Mouse (Mus musculus) limb, embryonic 14.5 days (tissue): ENCODE measurements around the gene Fbxl14. TPM values are rescaled to one million over a fixed set of nuclear protein-coding genes. Genes with fewer than 3 reads are reported as not detected.
A peak's percentile ranks its signal among the peaks of the same experiment; 100 is the strongest.

Experiments used
- ATAC-seq: fragments of 200-750 bp; cut with Nextera tagmentation; 2 replicates; pipeline ENCODE4 v1.8.0; 2017; ENCODE audit warnings: low read depth, moderate number of reproducible peaks, moderate TSS enrichment; ENCODE audit not compliant: low FRiP score
- DNase-seq: peaks from one replicate; pipeline ENCODE4 v3.0.0-alpha.2; 2015; ENCODE audit warnings: low spot score
- H3K27ac ChIP-seq: fragments of 300-500 bp; sonication (generic); replicated peaks from 2 replicates; pipeline ENCODE4 v1.5.1; 2014; ENCODE audit warnings: low read depth, mild to moderate bottlenecking, low read length, moderate library complexity, mixed read lengths
- H3K27me3 ChIP-seq: fragments of 300-500 bp; sonication (generic); 2 replicates; pipeline ENCODE4 v1.6.1; 2014; ENCODE audit warnings: low read length, mixed read lengths; ENCODE audit not compliant: control insufficient read depth, insufficient read depth
- H3K36me3 ChIP-seq: fragments of 300-500 bp; sonication (generic); 2 replicates; pipeline ENCODE4 v1.6.1; 2014; ENCODE audit warnings: mild to moderate bottlenecking, low read length, moderate library complexity, mixed read lengths; ENCODE audit not compliant: control insufficient read depth, insufficient read depth
- H3K4me1 ChIP-seq: fragments of 300-500 bp; sonication (generic); 2 replicates; pipeline ENCODE4 v1.6.1; 2014; ENCODE audit warnings: antibody characterized with exemption, low read length, mixed read lengths; ENCODE audit not compliant: control insufficient read depth, insufficient read depth
- H3K4me2 ChIP-seq: fragments of 300-500 bp; sonication (generic); replicated peaks from 2 replicates; pipeline ENCODE4 v1.6.1; 2014; ENCODE audit warnings: low read depth, mild to moderate bottlenecking, low read length, moderate library complexity; ENCODE audit not compliant: severe bottlenecking
- H3K4me3 ChIP-seq: fragments of 300-500 bp; sonication (generic); replicated peaks from 2 replicates; pipeline ENCODE4 v1.5.1; 2014; ENCODE audit warnings: low read length
- H3K9ac ChIP-seq: fragments of 300-500 bp; sonication (generic); 2 replicates; pipeline ENCODE4 v1.6.1; 2014; ENCODE audit warnings: mild to moderate bottlenecking, low read depth, low read length, moderate library complexity; ENCODE audit not compliant: severe bottlenecking
- H3K9me3 ChIP-seq: fragments of 300-500 bp; sonication (generic); 2 replicates; pipeline ENCODE4 v1.6.1; 2016; ENCODE audit warnings: low read length; ENCODE audit not compliant: control insufficient read depth
- POLR2A ChIP-seq: fragments of 200-500 bp; IDR thresholded peaks from 2 replicates; pipeline ENCODE4 v1.8.0; 2012; ENCODE audit warnings: inconsistent platforms, mild to moderate bottlenecking, moderate library complexity, borderline replicate concordance; ENCODE audit not compliant: insufficient read depth, insufficient read length; ENCODE audit errors: extremely low read depth
- WGBS: fragments of 180-500 bp; shearing (Covaris S2); extraction: QIAGEN DNeasy Blood & Tissue Kit; methylation state at CpG from one replicate; pipeline ENCODE4 v1.1.7; 2014; 5-methylcytosine and 5-hydroxymethylcytosine counted together
- polyA plus RNA-seq, 2 experiments: library from polyadenylated mRNA; depleted of rRNA in 1 of 2; stranded (reverse) in 1 of 2; unstranded in 1 of 2; fragments of >200 nt; fragmentation: Nextera tagmentation in 1 of 2; extraction: Ambion mirVana in 1 of 2; gene quantifications; 2 replicates each; pipeline versions ENCODE4 v1.2.1 to v1.2.3; 2012 to 2014

Fbxl14 gene
- polyA plus RNA-seq, 2 experiments = 6.4 to 39.1 TPM

DNA sequence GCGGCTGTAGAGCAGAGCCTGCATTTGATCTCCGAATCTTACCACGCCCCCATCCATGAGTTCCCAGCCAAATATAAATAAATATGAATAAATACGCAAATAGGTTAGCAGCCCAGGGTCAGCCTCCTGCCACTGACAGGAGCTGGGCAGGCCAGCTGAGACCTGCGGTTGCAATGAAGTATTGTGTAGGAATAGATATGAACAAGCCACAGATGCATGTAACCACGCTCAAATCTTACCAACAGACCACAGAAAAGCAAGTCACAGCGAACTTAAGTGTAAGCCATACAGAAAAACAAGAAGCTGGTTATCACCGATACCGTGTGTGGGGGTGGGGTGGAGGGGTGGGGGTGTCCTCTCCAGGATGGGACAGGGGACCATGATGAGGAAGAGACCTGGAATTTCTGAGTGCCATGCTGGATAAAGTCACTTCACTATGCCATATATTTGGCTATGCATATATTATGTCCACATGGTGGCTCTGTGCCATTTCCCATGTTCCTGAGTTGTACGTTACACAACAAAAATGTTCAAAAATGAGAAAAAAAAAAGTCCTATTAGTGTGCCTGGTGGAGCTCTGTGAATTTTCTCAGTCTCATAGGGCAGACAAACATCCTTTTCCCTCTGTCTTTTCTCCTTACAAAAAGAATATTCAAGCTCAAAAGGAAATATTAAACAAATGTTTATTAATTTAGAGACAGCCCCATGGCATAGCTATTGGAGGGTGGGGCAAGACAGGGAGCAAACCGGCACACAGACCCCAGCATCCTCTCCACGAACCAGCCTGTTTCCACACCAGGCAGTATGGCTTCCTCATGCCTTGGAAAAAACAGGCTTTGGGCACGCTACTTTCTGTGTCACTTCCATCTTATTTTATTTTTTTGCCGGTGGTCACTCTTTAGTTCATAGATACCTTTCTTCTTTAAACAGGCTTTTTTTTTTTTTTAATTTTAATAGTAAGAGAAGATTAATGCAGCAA lies 28.2 kb upstream of the Fbxl14 start:
- peak overlapping the region; percentile 52; the same call in 1 of the 2 replicates for H3K9ac ChIP-seq
- DNase-seq (no peak), ATAC-seq (no peak)
- 30% methylated on average over 14 of the region's 14 CpGs for WGBS
- H3K36me3 ChIP-seq = no peaks in the 10 kb centered on the region
- H3K4me2 ChIP-seq = peak overlapping the region; percentile 74
- peaks cover 13% of the 10 kb centered on the region for H3K4me1 ChIP-seq
- no peak for TF ChIP-seq POLR2A
- H3K9me3 ChIP-seq = no peaks in the 10 kb centered on the region
- peak overlapping the region; percentile 36 for H3K4me3 ChIP-seq
- H3K27me3 ChIP-seq = 0 out of 2 replicates have a peak, but pooled peaks cover 5% of the 10 kb centered on the region
- no peak overlapping the region for H3K27ac ChIP-seq

DNA sequence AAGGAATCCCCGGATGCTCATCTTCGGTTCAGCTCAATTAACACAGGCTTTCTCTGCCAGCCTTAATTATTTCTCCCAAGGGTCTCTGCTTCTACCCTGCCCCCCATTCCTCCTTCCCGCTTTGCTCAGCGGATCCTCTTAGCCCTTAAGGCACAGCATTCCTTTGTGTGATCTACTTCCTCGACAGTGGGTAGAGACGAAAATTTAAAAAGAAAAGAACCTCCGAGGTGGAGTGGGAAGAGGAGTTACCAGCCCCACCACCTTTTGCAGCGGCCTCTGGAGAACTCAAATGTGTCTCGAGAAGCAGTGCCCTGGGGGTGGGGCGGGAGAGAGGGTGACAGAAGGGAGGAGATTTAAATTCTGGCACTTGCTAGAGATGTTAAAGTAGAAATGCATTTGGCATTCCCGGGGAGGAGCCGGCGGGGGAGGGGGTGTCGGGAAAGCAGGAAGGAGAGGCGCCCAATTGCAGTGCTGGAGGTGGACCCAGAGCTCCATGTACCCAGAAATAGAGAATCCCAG lies 27.4 kb upstream of the Fbxl14 start:
- H3K36me3 ChIP-seq = no peaks in the 10 kb centered on the region
- under 1% methylated on average over 15 of the region's 15 CpGs for WGBS
- no peaks in the 10 kb centered on the region for H3K9me3 ChIP-seq
- no peak; the same call in 1 of the 2 replicates for ATAC-seq
- H3K4me2 ChIP-seq = peak overlapping the region; percentile 74
- peaks cover 13% of the 10 kb centered on the region for H3K4me1 ChIP-seq
- H3K27me3 ChIP-seq = 0 out of 2 replicates have a peak, but pooled peaks cover 5% of the 10 kb centered on the region
- peak overlapping the region; percentile 36 for H3K4me3 ChIP-seq
- peak; percentile 60 for DNase-seq
- peak overlapping the region; percentile 52 for H3K9ac ChIP-seq
- no peak overlapping the region for H3K27ac ChIP-seq
- TF ChIP-seq POLR2A = no peak

- Histone ChIP-seq H3K27me3 (no peaks in the 10 kb centered on the region), H3K36me3 (no peaks in the 10 kb centered on the region), H3K4me1 (no peaks in the 10 kb centered on the region), H3K9me3 (no peaks in the 10 kb centered on the region), H3K4me3 (no peak overlapping the region), H3K9ac (no peak overlapping the region), H3K4me2 (no peak overlapping the region), H3K27ac (no peak overlapping the region)
- ATAC-seq (no peak), DNase-seq (no peak)
- no peak for TF ChIP-seq POLR2A
- 66% methylated on average over 8 of the region's 8 CpGs for WGBS
Measured at GRCm38 (mm10) chr6:119458166-119458565, 21.3 kb upstream of the Fbxl14 start.

- H3K9ac ChIP-seq = no peak overlapping the region
- TF ChIP-seq POLR2A = no peak
- no peak overlapping the region for H3K27ac ChIP-seq
- 74% methylated on average over 4 of the region's 4 CpGs for WGBS
- H3K4me1 ChIP-seq = no peaks in the 10 kb centered on the region
- no peaks in the 10 kb centered on the region for H3K9me3 ChIP-seq
- H3K4me3 ChIP-seq = no peak overlapping the region
- no peak overlapping the region for H3K4me2 ChIP-seq
- DNase-seq (no peak), ATAC-seq (no peak)
- H3K27me3 ChIP-seq = no peaks in the 10 kb centered on the region
- H3K36me3 ChIP-seq = no peaks in the 10 kb centered on the region
Measured at GRCm38 (mm10) chr6:119459041-119459440, 20.4 kb upstream of the Fbxl14 start.

GRCm38 (mm10) chr6:119460391-119460790 lies 19.1 kb upstream of the Fbxl14 start:
- Histone ChIP-seq H3K27me3 (no peaks in the 10 kb centered on the region), H3K36me3 (no peaks in the 10 kb centered on the region), H3K4me1 (no peaks in the 10 kb centered on the region), H3K4me2 (no peak overlapping the region), H3K9ac (no peak overlapping the region), H3K9me3 (no peaks in the 10 kb centered on the region), H3K27ac (no peak overlapping the region), H3K4me3 (no peak overlapping the region)
- WGBS = 71% methylated on average over 5 of the region's 5 CpGs
- DNase-seq (no peak), ATAC-seq (no peak)
- no peak for TF ChIP-seq POLR2A
